Mouse (Mus musculus) spleen, adult 2 months (tissue): ENCODE measurements around the gene Iqgap1. TPM values are rescaled to one million over a fixed set of nuclear protein-coding genes. Genes with fewer than 3 reads are reported as not detected.

Experiments used
- DNase-seq, 2 experiments: peaks; one replicate each; pipeline versions ENCODE4 v3.0.0 to v3.0.0-alpha.2; 2012 to 2021; ENCODE audit warnings: low spot score in 2 of 2, low read depth in 1 of 2
- H3K27ac ChIP-seq: fragments of 200-500 bp; 2 replicates; pipeline ENCODE4 v1.5.1; 2012; ENCODE audit warnings: low read length, inconsistent platforms; ENCODE audit not compliant: insufficient read depth
- H3K27me3 ChIP-seq: fragments of 200-500 bp; 2 replicates; pipeline ENCODE4 v1.6.1; 2012; ENCODE audit warnings: mild to moderate bottlenecking, moderate library complexity, low read length, inconsistent platforms; ENCODE audit not compliant: control insufficient read depth, insufficient read depth
- H3K36me3 ChIP-seq: fragments of 200-500 bp; 2 replicates; pipeline ENCODE4 v1.6.1; 2012; ENCODE audit warnings: mild to moderate bottlenecking, low read length, inconsistent platforms; ENCODE audit not compliant: control insufficient read depth, insufficient read depth
- H3K4me1 ChIP-seq: fragments of 200-500 bp; 2 replicates; pipeline ENCODE4 v1.6.1; 2011; ENCODE audit warnings: inconsistent platforms; ENCODE audit not compliant: control insufficient read depth, insufficient read depth, insufficient read length
- H3K4me3 ChIP-seq: fragments of 200-500 bp; 2 replicates; pipeline ENCODE4 v1.5.1; 2011; ENCODE audit warnings: mild to moderate bottlenecking, inconsistent platforms; ENCODE audit not compliant: insufficient read depth, insufficient read length; ENCODE audit errors: extremely low read depth
- CTCF ChIP-seq: fragments of 200-500 bp; IDR thresholded peaks from 2 replicates; pipeline ENCODE4 v1.5.1; 2011; ENCODE audit warnings: mild to moderate bottlenecking, inconsistent platforms; ENCODE audit not compliant: insufficient read depth, insufficient read length, insufficient replicate concordance; ENCODE audit errors: extremely low read depth
- POLR2A ChIP-seq: fragments of 200-500 bp; IDR thresholded peaks from 2 replicates; pipeline ENCODE4 v1.6.1; 2011; ENCODE audit warnings: low read depth, low read length, inconsistent platforms
- WGBS: fragments of 180-500 bp; shearing (Covaris S2); methylation state at CpG from one replicate; pipeline ENCODE4 v1.1.7; 2018; 5-methylcytosine and 5-hydroxymethylcytosine counted together
- polyA plus RNA-seq: library from polyadenylated mRNA; depleted of rRNA; stranded (reverse); fragments of >200 nt; gene quantifications from 2 replicates; pipeline ENCODE4 v1.2.3, GENCODE M21; 2012

Iqgap1 gene
- polyA plus RNA-seq, 1 experiment: 55.9 TPM

- Histone ChIP-seq H3K36me3 (peaks cover 46% of the 10 kb centered on the region), H3K27me3 (no peaks in the 10 kb centered on the region), H3K4me3 (no peak overlapping the region), H3K4me1 (no peaks in the 10 kb centered on the region), H3K27ac (no peak overlapping the region)
- 80% methylated on average over 7 of the region's 7 CpGs for WGBS
- TF ChIP-seq CTCF: no peak
- TF ChIP-seq POLR2A: no peak
- DNase-seq: no peak
Measured at GRCm38 (mm10) chr7:80715306-80715705, 110.5 kb downstream of the Iqgap1 start.

DNA sequence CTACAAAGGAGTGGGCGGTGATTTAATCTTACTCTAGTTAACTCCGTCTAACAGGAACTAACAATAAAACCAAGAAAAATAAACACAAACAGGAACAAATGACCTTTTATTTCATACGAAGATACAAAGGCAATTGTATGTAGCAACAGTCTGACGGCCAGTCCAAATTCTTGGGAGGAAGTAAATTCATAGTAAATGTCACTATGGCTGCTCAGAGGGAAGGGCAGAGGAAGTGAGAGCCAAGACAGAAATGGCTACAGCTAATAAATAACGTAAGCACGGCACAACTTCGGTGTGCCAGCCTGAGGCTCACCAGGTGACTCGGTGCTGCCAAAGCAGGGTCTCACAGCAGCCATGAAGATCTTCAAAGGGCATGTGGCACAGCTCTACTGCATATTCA is 114.3 kb downstream of the Iqgap1 start:
- TF ChIP-seq POLR2A (no peak), CTCF (no peak)
- H3K36me3 ChIP-seq: peaks cover 30% of the 10 kb centered on the region
- H3K4me1 ChIP-seq: no peaks in the 10 kb centered on the region
- no peak overlapping the region for H3K4me3 ChIP-seq
- WGBS: 67% methylated on average over 8 of the region's 8 CpGs
- no peak overlapping the region; the same call in 1 of the 2 replicates for H3K27ac ChIP-seq
- DNase-seq: no peak
- H3K27me3 ChIP-seq: no peaks in the 10 kb centered on the region

GRCm38 (mm10) chr7:80710333-80710732 is 115.4 kb downstream of the Iqgap1 start:
- H3K4me3 ChIP-seq: no peak overlapping the region
- no peak for DNase-seq
- H3K27me3 ChIP-seq: no peaks in the 10 kb centered on the region
- TF ChIP-seq POLR2A (no peak), CTCF (no peak)
- H3K36me3 ChIP-seq: peaks cover 23% of the 10 kb centered on the region
- 92% methylated on average over 7 of the region's 7 CpGs for WGBS
- no peak overlapping the region for H3K27ac ChIP-seq
- no peaks in the 10 kb centered on the region for H3K4me1 ChIP-seq

DNA sequence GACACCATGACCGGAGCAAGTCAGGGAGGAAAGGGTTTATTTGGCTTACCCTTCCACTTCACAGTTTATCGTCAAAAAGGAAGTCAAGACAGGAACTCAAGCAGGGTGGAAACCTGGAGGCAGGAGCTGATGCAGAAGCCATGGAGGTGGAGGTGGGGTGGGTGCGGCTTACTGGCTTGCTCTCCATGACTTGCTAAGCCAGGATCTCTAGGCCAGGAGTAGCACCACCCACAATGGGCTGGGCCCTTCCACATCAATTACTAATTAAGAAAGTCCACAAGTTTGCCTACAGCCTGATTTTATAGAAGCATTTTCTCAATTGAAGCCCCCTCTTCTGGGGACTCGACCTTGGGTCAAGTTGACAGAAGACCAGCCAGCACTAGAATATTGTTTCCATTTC is 121.7 kb downstream of the Iqgap1 start:
- Histone ChIP-seq H3K4me1 (no peaks in the 10 kb centered on the region; the same call in 1 of the 2 replicates), H3K4me3 (no peak overlapping the region), H3K27ac (no peak overlapping the region), H3K27me3 (no peaks in the 10 kb centered on the region), H3K36me3 (no peaks in the 10 kb centered on the region)
- 73% methylated on average over 4 of the region's 4 CpGs for WGBS
- TF ChIP-seq POLR2A (no peak), CTCF (no peak)
- no peak for DNase-seq

DNA sequence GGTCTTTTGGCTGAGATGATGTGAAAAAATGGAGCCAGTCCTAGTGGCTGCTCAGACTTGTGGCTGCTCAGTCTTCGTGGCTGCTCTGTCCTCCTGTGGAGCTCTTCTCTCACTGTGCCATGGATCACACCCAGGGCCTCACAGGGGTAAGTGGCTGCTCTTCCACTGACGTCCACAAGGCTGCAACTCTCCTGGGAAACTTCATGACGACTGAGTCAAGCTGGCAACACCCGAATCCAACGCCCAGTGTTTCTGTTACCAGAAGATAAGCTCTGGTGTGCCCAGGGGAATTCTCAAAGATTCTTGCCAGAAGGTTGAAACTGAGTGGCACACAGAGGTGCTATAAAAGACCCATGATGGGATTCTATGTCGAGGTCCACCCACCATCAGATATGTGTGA is 123.3 kb downstream of the Iqgap1 start:
- TF ChIP-seq CTCF (no peak), POLR2A (no peak)
- H3K27ac ChIP-seq: no peak overlapping the region

GRCm38 (mm10) chr7:80699709-80700108 is 126.1 kb downstream of the Iqgap1 start:
- no peaks in the 10 kb centered on the region for H3K27me3 ChIP-seq
- 68% methylated on average over 8 of the region's 8 CpGs for WGBS
- no peak for DNase-seq
- H3K4me1 ChIP-seq: no peaks in the 10 kb centered on the region; the same call in 1 of the 2 replicates
- no peak overlapping the region for H3K27ac ChIP-seq
- no peak for TF ChIP-seq CTCF
- TF ChIP-seq POLR2A: no peak
- no peaks in the 10 kb centered on the region for H3K36me3 ChIP-seq
- H3K4me3 ChIP-seq: no peak overlapping the region

More for the DNA sequence above, 123.3 kb downstream of the Iqgap1 start:
- H3K36me3 ChIP-seq: no peaks in the 10 kb centered on the region
- H3K27me3 ChIP-seq: no peaks in the 10 kb centered on the region
- DNase-seq: no peak
- H3K4me1 ChIP-seq: no peaks in the 10 kb centered on the region; the same call in 1 of the 2 replicates
- WGBS: 81% methylated on average over 6 of the region's 6 CpGs
- no peak overlapping the region for H3K4me3 ChIP-seq

GRCm38 (mm10) chr7:80698940-80699339 is 126.8 kb downstream of the Iqgap1 start:
- Histone ChIP-seq H3K4me3 (no peak overlapping the region), H3K36me3 (no peaks in the 10 kb centered on the region), H3K27me3 (no peaks in the 10 kb centered on the region), H3K4me1 (no peaks in the 10 kb centered on the region; the same call in 1 of the 2 replicates), H3K27ac (no peak overlapping the region)
- DNase-seq: no peak
- WGBS: 65% methylated on average over 3 of the region's 3 CpGs
- TF ChIP-seq POLR2A: no peak
- no peak for TF ChIP-seq CTCF
